Mouse (Mus musculus) T-helper 2 cell (primary cell): ENCODE data around the gene Rab6a.

ENCODE experiments used
- in situ Hi-C: fragments of 300-600 bp; cut with MboI, MseI; formaldehyde crosslinking; loops from one replicate; pipeline ENCODE4 v1.15.1; 2025; ENCODE audit warnings: high pct_unique_total_duplicates

The Rab6a gene

DNA sequence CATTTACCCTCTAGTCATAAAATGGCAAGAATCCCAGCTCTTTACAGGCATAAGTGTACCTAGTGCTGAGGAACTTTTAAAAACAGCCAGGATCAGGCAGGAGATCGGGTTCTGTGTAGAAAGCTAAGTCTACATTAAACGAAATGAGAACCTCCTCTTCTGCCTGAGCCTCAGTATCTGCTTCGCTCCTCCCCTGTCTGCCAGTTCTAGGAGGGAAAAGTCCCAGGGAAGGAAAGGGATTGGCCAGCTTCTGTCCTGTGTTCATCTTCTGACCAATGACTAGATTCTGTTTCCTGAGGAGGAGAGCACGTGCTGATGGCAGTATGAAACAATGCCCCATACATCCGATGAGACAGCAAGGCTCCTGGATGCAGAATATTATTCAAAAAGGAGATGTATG lies 73.9 kb downstream of the Rab6a start:
- in situ Hi-C loops: no loop called here

DNA sequence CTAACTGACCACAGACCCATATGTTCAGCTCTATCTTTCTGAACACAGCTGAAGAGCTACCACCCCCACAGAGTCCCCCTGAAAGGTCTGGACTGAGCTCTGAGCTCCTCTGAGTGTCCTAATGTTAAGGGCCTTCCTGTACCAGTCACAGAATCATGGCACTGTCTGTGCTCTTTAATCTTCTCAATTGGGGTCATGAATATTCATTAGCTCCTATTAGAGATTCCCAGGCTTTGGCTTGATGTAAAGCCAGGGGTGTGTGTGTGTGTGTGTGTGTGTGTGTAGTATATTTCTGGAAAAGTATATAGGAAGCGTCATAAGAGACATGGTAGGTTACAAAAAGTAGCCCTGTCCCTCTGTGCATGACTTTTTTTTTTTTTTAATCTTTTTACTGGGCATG lies 76.0 kb downstream of the Rab6a start:
- in situ Hi-C loops: no loop called here

DNA sequence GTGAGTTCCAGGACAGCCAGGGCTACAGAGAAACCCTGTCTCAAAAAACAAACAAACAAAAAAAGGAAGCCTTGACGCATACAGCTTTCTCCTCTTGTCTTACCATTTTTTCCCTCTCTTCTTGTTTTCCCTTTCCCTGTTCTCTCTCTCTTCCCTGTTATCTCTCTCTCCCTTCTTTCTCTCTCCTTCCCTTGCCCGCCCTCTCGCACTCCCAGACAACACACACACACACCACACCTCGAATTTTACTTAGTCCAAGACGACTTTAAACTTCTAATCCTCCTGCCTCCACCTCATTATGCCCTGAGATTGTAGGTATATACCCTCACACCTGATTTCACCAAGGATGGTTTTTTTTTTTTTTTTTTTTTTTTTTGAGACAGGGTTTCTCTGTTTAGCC lies 76.9 kb downstream of the Rab6a start:
- in situ Hi-C loops: no loop called here

DNA sequence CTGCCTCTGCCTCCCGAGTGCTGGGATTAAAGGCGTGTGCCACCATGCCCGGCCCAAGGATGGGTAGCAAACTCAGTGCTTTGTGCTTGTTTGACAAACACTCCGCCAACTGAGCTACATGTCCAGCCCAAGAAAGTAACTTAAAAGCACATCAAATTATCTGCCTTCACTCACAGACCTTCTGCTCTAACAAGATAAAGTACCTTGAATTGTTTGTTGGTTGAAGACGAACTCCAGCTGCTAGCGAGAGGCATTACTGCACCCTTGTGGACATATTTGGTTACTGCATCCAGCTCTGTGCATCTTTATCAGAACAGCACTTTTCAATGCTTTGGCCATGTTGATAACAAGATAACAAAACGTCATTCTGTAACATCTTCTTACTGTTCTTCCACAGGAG lies 77.3 kb downstream of the Rab6a start:
- in situ Hi-C loops: no loop called here

DNA sequence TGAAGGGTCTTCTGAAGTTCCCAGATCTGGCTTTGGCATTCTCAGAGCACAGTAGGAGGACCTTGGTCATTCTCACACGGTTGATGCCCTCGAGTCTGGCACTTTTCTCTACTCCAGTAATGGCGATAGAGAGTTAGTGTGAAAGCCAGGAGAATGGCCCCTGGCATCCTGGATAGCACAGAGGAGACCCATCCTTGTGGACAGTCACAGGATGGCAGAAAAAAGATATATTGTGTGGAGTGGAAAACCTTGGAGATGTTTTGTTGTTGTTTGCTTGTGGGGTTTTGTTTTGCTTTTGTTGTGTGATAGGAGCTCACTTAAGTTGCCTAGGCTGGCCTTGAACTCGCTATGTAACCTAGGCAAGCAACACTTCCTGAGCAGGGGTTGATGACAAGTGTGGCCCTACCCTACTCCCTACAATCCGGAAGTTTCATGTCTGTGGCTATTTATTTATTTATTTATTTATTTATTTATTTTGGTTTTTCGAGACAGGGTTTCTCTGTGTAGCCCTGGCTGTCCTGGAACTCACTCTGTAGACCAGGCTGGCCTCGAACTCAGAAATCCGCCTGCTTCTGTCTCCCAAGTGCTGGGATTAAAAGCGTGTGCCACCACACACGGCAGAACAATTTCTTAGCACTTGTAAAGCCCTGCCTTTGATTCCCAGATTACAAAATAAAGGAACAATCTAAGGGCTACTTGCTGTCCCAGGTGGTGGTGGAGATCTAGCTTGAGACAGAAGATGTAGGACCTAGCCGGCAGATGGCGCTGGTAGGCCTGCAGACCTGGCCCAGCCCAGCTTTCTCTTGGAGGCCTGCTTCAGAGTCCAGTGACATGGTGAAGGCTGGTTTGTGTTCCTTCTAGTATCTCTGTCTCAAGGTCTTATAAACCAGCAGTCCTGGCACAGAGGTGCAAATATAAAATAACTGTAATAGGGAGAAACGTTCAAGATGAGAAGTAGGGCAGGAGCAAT lies 78.1 kb downstream of the Rab6a start:
- in situ Hi-C loops: no loop called here

DNA sequence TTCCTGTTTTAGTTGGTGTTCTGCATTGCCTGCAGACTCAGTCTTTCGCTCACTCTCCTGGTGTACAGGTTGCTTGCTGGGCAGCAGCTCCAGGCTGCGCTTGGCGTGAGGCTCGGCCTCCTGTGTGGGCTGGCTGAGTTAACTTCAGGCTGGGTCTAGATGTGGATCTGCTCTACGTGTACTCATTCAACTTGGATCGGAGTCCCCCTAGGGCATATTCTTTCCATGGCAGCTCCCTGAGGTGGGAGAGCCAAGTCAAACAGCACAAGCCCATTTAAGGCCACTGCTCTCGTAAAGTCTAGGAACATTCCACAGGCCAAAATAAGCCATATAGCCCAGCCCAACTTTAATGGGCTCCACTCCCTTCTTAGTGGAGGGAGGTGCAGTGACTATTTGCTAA lies 81.3 kb downstream of the Rab6a start:
- in situ Hi-C loops: no loop called here
